Mouse (Mus musculus) embryonic fibroblast, embryonic 13.5 days (primary cell): ENCODE measurements around the gene Traf3ip3.

ENCODE experiments used
- CTCF ChIP-seq: IDR thresholded peaks from 2 replicates; pipeline ENCODE4 v1.5.1; 2011; ENCODE audit warnings: mild to moderate bottlenecking, control low read depth, low read length, moderate library complexity, borderline replicate concordance; ENCODE audit not compliant: insufficient read depth
- POLR2A ChIP-seq: IDR thresholded peaks from 2 replicates; pipeline ENCODE4 v1.6.1; 2011; ENCODE audit warnings: low read depth, mild to moderate bottlenecking, control low read depth, low read length, moderate library complexity

DNA sequence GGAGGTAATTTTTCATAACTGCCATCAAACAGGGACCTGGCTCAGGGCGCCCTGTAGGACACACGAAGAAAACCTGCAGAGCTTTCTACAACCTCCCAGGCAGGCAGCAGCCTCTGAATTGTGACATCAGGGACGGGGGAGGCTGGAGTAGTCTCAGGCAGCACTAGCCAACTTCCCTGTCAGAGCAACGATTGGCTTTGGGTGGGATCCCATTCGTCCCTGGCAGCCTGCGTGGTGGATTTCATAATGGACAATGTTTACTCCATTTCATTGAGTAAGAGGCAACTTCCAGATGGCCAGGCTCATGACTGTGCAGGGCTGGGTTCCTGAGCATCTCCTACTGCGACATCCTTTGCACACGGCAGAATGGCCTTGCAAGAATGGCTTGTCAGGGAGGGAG lies 40.7 kb upstream of the Traf3ip3 start:
- TF ChIP-seq CTCF (no peak), POLR2A (no peak)
